In genomic region chr6:8693141-8693881, GRCm38 (mm10) we compare ENCODE assay signal across 8 mouse cellular contexts.
A peak's percentile ranks its signal among the peaks of the same experiment; 100 is the strongest.
DNase-seq lines count a peak whose midpoint lies in the region; ATAC-seq and TF ChIP-seq lines count a peak whose summit lies in the region.

No protein-coding gene starts in this region.

- TF ChIP-seq CTCF in stomach, postnatal 0 days (IDR thresholded peaks at IDR 0.05; ENCODE audit: low read depth), result no peak

- H3K9ac ChIP-seq in neural tube, embryonic 12.5 days, result no peak overlapping the region
- no peak overlapping the region for H3K9ac ChIP-seq in neural tube, embryonic 15.5 days (replicated peaks)
- H3K9ac ChIP-seq in intestine, embryonic 16.5 days (ENCODE audit: low read depth, low read length), result no peak overlapping the region
- H3K9ac ChIP-seq in stomach, postnatal 0 days (ENCODE audit: low read length), result no peak overlapping the region; the same call in 1 of the 2 replicates

- no peaks in the 10 kb centered on the region for H3K9me3 ChIP-seq in heart, embryonic 10.5 days
- H3K9me3 ChIP-seq in neural tube, embryonic 12.5 days, result no peaks in the 10 kb centered on the region
- H3K9me3 ChIP-seq in neural tube, embryonic 15.5 days (replicated peaks), result no peaks in the 10 kb centered on the region
- no peaks in the 10 kb centered on the region for H3K9me3 ChIP-seq in intestine, embryonic 16.5 days (ENCODE audit: control insufficient read depth, low read length)
- H3K9me3 ChIP-seq in stomach, postnatal 0 days (ENCODE audit: control insufficient read depth, low read length), result no peaks in the 10 kb centered on the region

- peak; percentile 31; the same call in 1 of the 2 replicates for ATAC-seq in neural tube, embryonic 12.5 days (ENCODE audit: low FRiP score, low read depth)
- no peak for ATAC-seq in neural tube, embryonic 15.5 days (ENCODE audit: low FRiP score)
- ATAC-seq in intestine, embryonic 16.5 days, result no peak
- ATAC-seq in stomach, postnatal 0 days (ENCODE audit: low FRiP score, low TSS enrichment), result no peak

- 58% methylated on average over 11 of the region's 11 CpGs for WGBS in heart, embryonic 10.5 days
- 34% methylated on average over 11 of the region's 11 CpGs for WGBS in neural tube, embryonic 12.5 days
- WGBS in neural tube, embryonic 15.5 days, result 40% methylated on average over 11 of the region's 11 CpGs
- 61% methylated on average over 11 of the region's 11 CpGs for WGBS in intestine, embryonic 16.5 days
- WGBS in stomach, postnatal 0 days, result 70% methylated on average over 11 of the region's 11 CpGs

- no peaks in the 10 kb centered on the region for H3K27me3 ChIP-seq in heart, embryonic 10.5 days (ENCODE audit: insufficient read depth, poor library complexity, severe bottlenecking)
- no peaks in the 10 kb centered on the region for H3K27me3 ChIP-seq in neural tube, embryonic 12.5 days (replicated peaks)
- no peaks in the 10 kb centered on the region for H3K27me3 ChIP-seq in neural tube, embryonic 15.5 days (replicated peaks)
- no peaks in the 10 kb centered on the region for H3K27me3 ChIP-seq in intestine, embryonic 16.5 days (replicated peaks; ENCODE audit: control insufficient read depth, insufficient read depth, low read length)
- H3K27me3 ChIP-seq in stomach, postnatal 0 days (ENCODE audit: control insufficient read depth, insufficient read depth, low read length), result no peaks in the 10 kb centered on the region

- H3K27ac ChIP-seq in heart, embryonic 10.5 days, result peak overlapping the region; percentile 42; the same call in 1 of the 2 replicates
- H3K27ac ChIP-seq in neural tube, embryonic 12.5 days, result no peak overlapping the region
- no peak overlapping the region for H3K27ac ChIP-seq in neural tube, embryonic 15.5 days (replicated peaks)
- peak overlapping the region; percentile 92 for H3K27ac ChIP-seq in intestine, embryonic 16.5 days (ENCODE audit: low read length)
- peak overlapping the region; percentile 75 for H3K27ac ChIP-seq in stomach, postnatal 0 days (replicated peaks)

- TF ChIP-seq EP300 in stomach, postnatal 0 days (optimal IDR thresholded peaks at IDR 0.05), result no peak

- peaks cover 13% of the 10 kb centered on the region; the same call in 1 of the 2 replicates for H3K4me1 ChIP-seq in heart, embryonic 10.5 days
- H3K4me1 ChIP-seq in neural tube, embryonic 12.5 days, result peaks cover 5% of the 10 kb centered on the region; the same call in 1 of the 2 replicates
- H3K4me1 ChIP-seq in neural tube, embryonic 15.5 days, result peaks cover 10% of the 10 kb centered on the region; the same call in 1 of the 2 replicates
- peaks cover 15% of the 10 kb centered on the region for H3K4me1 ChIP-seq in intestine, embryonic 16.5 days (ENCODE audit: control insufficient read depth, insufficient read depth, low read length)
- H3K4me1 ChIP-seq in stomach, postnatal 0 days (replicated peaks; ENCODE audit: control insufficient read depth, insufficient read depth), result peaks cover 2% of the 10 kb centered on the region; the same call in 1 of the 2 replicates

- no peak overlapping the region for H3K4me3 ChIP-seq in heart, embryonic 10.5 days
- H3K4me3 ChIP-seq in neural tube, embryonic 12.5 days, result no peak overlapping the region
- no peak overlapping the region for H3K4me3 ChIP-seq in neural tube, embryonic 15.5 days (replicated peaks)
- no peak overlapping the region for H3K4me3 ChIP-seq in intestine, embryonic 16.5 days (ENCODE audit: low read length)
- H3K4me3 ChIP-seq in stomach, postnatal 0 days (ENCODE audit: low read depth, low read length), result no peak overlapping the region

- H3K36me3 ChIP-seq in heart, embryonic 10.5 days, result no peaks in the 10 kb centered on the region; the same call in 1 of the 2 replicates
- H3K36me3 ChIP-seq in neural tube, embryonic 12.5 days, result no peaks in the 10 kb centered on the region
- no peaks in the 10 kb centered on the region for H3K36me3 ChIP-seq in neural tube, embryonic 15.5 days
- H3K36me3 ChIP-seq in intestine, embryonic 16.5 days (ENCODE audit: control insufficient read depth, insufficient read depth, low read length), result no peaks in the 10 kb centered on the region
- H3K36me3 ChIP-seq in stomach, postnatal 0 days (ENCODE audit: control insufficient read depth, insufficient read depth, low read length), result no peaks in the 10 kb centered on the region

- H3K4me2 ChIP-seq in neural tube, embryonic 12.5 days (replicated peaks), result no peak overlapping the region
- H3K4me2 ChIP-seq in neural tube, embryonic 15.5 days, result no peak overlapping the region
- no peak overlapping the region for H3K4me2 ChIP-seq in intestine, embryonic 16.5 days (ENCODE audit: low read depth, low read length)
- H3K4me2 ChIP-seq in stomach, postnatal 0 days (replicated peaks; ENCODE audit: low read depth), result no peak overlapping the region

- no peak for DNase-seq in heart, embryonic 10.5 days (ENCODE audit: low spot score)
- DNase-seq in heart, adult 9 months (ENCODE audit: low spot score in 2 of 2), result no peak
- DNase-seq in stomach, postnatal 0 days (ENCODE audit: low spot score), result no peak
- no peak for DNase-seq in lung, postnatal 10 days
- no peak for DNase-seq in urinary bladder, postnatal 14 days (ENCODE audit: low spot score)

Comparison
In these comparisons a context has a peak if more than half of its experiments do, and no peak if none do; other contexts are left out.
1. H3K27ac ChIP-seq: peak in heart, embryonic 10.5 days (single experiment), intestine, embryonic 16.5 days (single experiment) and stomach, postnatal 0 days (single experiment); none in neural tube, embryonic 12.5 days (single experiment) and neural tube, embryonic 15.5 days (single experiment).